Mouse (Mus musculus) neural tube, embryonic 11.5 days (tissue): ENCODE measurements around the gene Cry2. TPM values are rescaled to one million over a fixed set of nuclear protein-coding genes. Genes with fewer than 3 reads are reported as not detected.

Experiments
- ATAC-seq: fragments of 200-750 bp; cut with Nextera tagmentation; 2 replicates; pipeline ENCODE4 v1.8.0; 2017; ENCODE audit warnings: moderate number of reproducible peaks, mild to moderate bottlenecking, moderate TSS enrichment, moderate library complexity; ENCODE audit not compliant: insufficient read depth, low FRiP score, low TSS enrichment
- DNase-seq: peaks from one replicate; pipeline ENCODE4 v3.0.0-alpha.2; 2015; ENCODE audit warnings: low spot score
- H3K27ac ChIP-seq: fragments of 300-500 bp; sonication (generic); 2 replicates; pipeline ENCODE4 v1.5.1; 2014; ENCODE audit warnings: low read depth, mild to moderate bottlenecking, low read length
- H3K27me3 ChIP-seq: fragments of 300-500 bp; sonication (generic); 2 replicates; pipeline ENCODE4 v1.6.1; 2014; ENCODE audit warnings: mild to moderate bottlenecking, low read length, mixed read lengths; ENCODE audit not compliant: control insufficient read depth, insufficient read depth
- H3K36me3 ChIP-seq: fragments of 300-500 bp; sonication (generic); 2 replicates; pipeline ENCODE4 v1.6.1; 2014; ENCODE audit warnings: mild to moderate bottlenecking, low read length, moderate library complexity, mixed read lengths; ENCODE audit not compliant: control insufficient read depth, insufficient read depth
- H3K4me1 ChIP-seq: fragments of 300-500 bp; sonication (generic); 2 replicates; pipeline ENCODE4 v1.6.1; 2014; ENCODE audit warnings: low read length, mixed read lengths; ENCODE audit not compliant: control insufficient read depth, insufficient read depth
- H3K4me2 ChIP-seq: fragments of 300-500 bp; sonication (generic); 2 replicates; pipeline ENCODE4 v1.6.1; 2014; ENCODE audit warnings: low read depth, mild to moderate bottlenecking, moderate library complexity
- H3K4me3 ChIP-seq: fragments of 300-500 bp; sonication (generic); 2 replicates; pipeline ENCODE4 v1.5.1; 2014; ENCODE audit warnings: low read depth, low read length
- H3K9ac ChIP-seq: fragments of 300-500 bp; sonication (generic); 2 replicates; pipeline ENCODE4 v1.6.1; 2014; ENCODE audit warnings: mild to moderate bottlenecking, low read length
- H3K9me3 ChIP-seq: fragments of 300-500 bp; sonication (generic); 2 replicates; pipeline ENCODE4 v1.6.1; 2016; ENCODE audit warnings: low read length; ENCODE audit not compliant: control insufficient read depth
- WGBS: fragments of 180-500 bp; shearing (Covaris S2); extraction: QIAGEN DNeasy Blood & Tissue Kit; methylation state at CpG from one replicate; pipeline ENCODE4 v1.1.7; 2014; 5-methylcytosine and 5-hydroxymethylcytosine counted together
- polyA plus RNA-seq: library from polyadenylated mRNA; unstranded; fragments of >200 nt; fragmentation: Nextera tagmentation; extraction: Ambion mirVana; gene quantifications from 2 replicates; pipeline ENCODE4 v1.2.1, GENCODE M21; 2014

The Cry2 gene
- polyA plus RNA-seq, 1 experiment from 2014 or later, result 21.4 TPM

DNA sequence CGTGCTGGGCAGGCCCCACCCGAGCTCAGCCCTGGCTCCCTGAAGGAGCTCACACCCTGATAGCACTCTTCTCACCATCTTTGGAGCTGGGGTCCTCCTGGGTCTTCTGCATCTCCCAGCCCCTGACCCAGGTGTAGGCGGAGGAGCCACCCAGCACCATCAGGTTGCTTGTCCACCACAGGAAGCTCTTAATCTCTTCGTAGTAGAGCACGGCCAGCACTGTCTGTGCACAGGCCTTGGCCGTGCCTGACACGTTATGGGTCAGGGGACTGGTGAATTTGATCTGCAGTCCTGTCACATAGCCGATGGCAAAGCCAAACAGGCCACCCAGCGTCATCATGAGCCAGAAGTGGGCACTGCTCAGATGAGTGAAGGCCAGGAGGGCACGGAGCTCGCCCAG lies 20.3 kb upstream of the Cry2 start:
- ATAC-seq (no peak), DNase-seq (no peak)
- Histone ChIP-seq H3K4me2 (no peak overlapping the region), H3K36me3 (no peaks in the 10 kb centered on the region), H3K9me3 (no peaks in the 10 kb centered on the region), H3K4me3 (no peak overlapping the region), H3K27me3 (no peaks in the 10 kb centered on the region), H3K4me1 (peaks cover 8% of the 10 kb centered on the region), H3K9ac (no peak overlapping the region), H3K27ac (no peak overlapping the region)
- WGBS, result 92% methylated on average over 11 of the region's 11 CpGs

- H3K4me3 ChIP-seq, result no peak overlapping the region
- ATAC-seq (no peak), DNase-seq (no peak)
- H3K9me3 ChIP-seq, result no peaks in the 10 kb centered on the region
- 93% methylated on average over 3 of the region's 3 CpGs for WGBS
- no peak overlapping the region for H3K9ac ChIP-seq
- H3K4me2 ChIP-seq, result no peak overlapping the region
- H3K27ac ChIP-seq, result no peak overlapping the region
- H3K27me3 ChIP-seq, result no peaks in the 10 kb centered on the region
- no peaks in the 10 kb centered on the region for H3K4me1 ChIP-seq
- H3K36me3 ChIP-seq, result no peaks in the 10 kb centered on the region
These were observed 17.3 kb upstream of the Cry2 start for GRCm38 (mm10) chr2:92451126-92451525.

- no peaks in the 10 kb centered on the region for H3K36me3 ChIP-seq
These were observed 13.4 kb upstream of the Cry2 start for GRCm38 (mm10) chr2:92447121-92447740.

GRCm38 (mm10) chr2:92446656-92447055 lies 12.8 kb upstream of the Cry2 start:
- no peaks in the 10 kb centered on the region for H3K36me3 ChIP-seq
- ATAC-seq (no peak), DNase-seq (no peak)
- no peak overlapping the region for H3K27ac ChIP-seq
- H3K4me1 ChIP-seq, result no peaks in the 10 kb centered on the region
- H3K4me2 ChIP-seq, result no peak overlapping the region
- no peak overlapping the region for H3K9ac ChIP-seq
- 77% methylated on average over 8 of the region's 8 CpGs for WGBS
- H3K4me3 ChIP-seq, result no peak overlapping the region
- H3K27me3 ChIP-seq, result no peaks in the 10 kb centered on the region
- H3K9me3 ChIP-seq, result no peaks in the 10 kb centered on the region

More at GRCm38 (mm10) chr2:92447121-92447740, 13.4 kb upstream of the Cry2 start:
- Histone ChIP-seq H3K4me3 (no peak overlapping the region), H3K9ac (no peak overlapping the region), H3K9me3 (no peaks in the 10 kb centered on the region), H3K4me1 (no peaks in the 10 kb centered on the region), H3K27me3 (no peaks in the 10 kb centered on the region), H3K4me2 (no peak overlapping the region), H3K27ac (no peak overlapping the region)
- WGBS, result 59% methylated on average over 7 of the region's 7 CpGs
- ATAC-seq (no peak), DNase-seq (no peak)

GRCm38 (mm10) chr2:92445890-92446289 lies 12.0 kb upstream of the Cry2 start:
- no peaks in the 10 kb centered on the region for H3K27me3 ChIP-seq
- no peak for ATAC-seq
- H3K27ac ChIP-seq, result no peak overlapping the region
- 57% methylated on average over 9 of the region's 9 CpGs for WGBS
- DNase-seq, result no peak
- no peak overlapping the region for H3K4me3 ChIP-seq
- no peak overlapping the region for H3K9ac ChIP-seq
- no peaks in the 10 kb centered on the region for H3K36me3 ChIP-seq
- no peaks in the 10 kb centered on the region for H3K9me3 ChIP-seq
- no peaks in the 10 kb centered on the region for H3K4me1 ChIP-seq
- no peak overlapping the region for H3K4me2 ChIP-seq

DNA sequence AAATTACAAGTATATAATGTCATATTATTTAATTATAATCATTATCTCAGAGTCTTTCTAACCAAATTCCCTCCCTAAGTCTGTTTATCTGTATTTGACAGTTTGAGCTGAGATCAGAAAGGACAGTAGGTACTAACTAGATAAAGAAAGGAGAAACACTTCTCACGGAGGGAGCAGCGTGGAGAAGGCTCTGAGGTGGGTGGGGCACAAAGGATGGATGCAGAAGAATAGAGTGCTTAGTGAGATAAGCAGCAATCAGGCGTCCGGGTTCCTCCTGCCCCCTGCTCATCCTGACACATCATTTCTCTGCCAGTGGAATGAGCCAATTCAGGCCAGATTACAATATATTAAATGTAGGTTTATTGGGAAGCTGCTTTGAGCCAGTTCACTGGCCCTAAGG lies 10.5 kb upstream of the Cry2 start:
- no peak for ATAC-seq
- no peak overlapping the region for H3K4me3 ChIP-seq
- H3K27me3 ChIP-seq, result no peaks in the 10 kb centered on the region
- no peak overlapping the region for H3K4me2 ChIP-seq
- no peaks in the 10 kb centered on the region for H3K4me1 ChIP-seq
- no peak overlapping the region for H3K9ac ChIP-seq
- no peak for DNase-seq
- no peaks in the 10 kb centered on the region for H3K9me3 ChIP-seq
- H3K27ac ChIP-seq, result no peak overlapping the region
- 58% methylated on average over 4 of the region's 4 CpGs for WGBS
- H3K36me3 ChIP-seq, result no peaks in the 10 kb centered on the region

DNA sequence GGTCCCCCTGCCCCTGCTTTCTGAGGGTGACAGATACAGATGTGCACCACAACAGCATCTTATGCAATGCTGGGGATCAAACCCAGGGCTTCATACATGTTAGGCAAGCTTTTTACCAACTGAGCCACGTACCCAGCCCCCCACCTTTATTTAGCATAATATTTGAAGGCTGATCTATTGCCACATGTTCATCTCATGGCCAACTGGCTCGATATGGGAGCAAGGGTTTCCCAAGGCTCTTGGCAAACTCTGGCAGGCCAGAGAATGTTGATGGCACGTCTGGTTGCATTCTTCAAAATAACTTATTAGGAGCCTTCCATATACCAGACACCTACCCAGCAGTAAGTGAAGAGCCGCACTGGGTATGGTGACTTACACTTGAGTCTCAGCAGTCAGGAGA lies 9.5 kb upstream of the Cry2 start:
- no peaks in the 10 kb centered on the region for H3K36me3 ChIP-seq
- H3K9ac ChIP-seq, result no peak overlapping the region
- no peak for ATAC-seq
- H3K4me2 ChIP-seq, result no peak overlapping the region
- 86% methylated on average over 4 of the region's 4 CpGs for WGBS
- no peak overlapping the region for H3K27ac ChIP-seq
- H3K9me3 ChIP-seq, result no peaks in the 10 kb centered on the region
- no peaks in the 10 kb centered on the region for H3K27me3 ChIP-seq
- H3K4me1 ChIP-seq, result no peaks in the 10 kb centered on the region
- no peak for DNase-seq
- H3K4me3 ChIP-seq, result no peak overlapping the region

DNA sequence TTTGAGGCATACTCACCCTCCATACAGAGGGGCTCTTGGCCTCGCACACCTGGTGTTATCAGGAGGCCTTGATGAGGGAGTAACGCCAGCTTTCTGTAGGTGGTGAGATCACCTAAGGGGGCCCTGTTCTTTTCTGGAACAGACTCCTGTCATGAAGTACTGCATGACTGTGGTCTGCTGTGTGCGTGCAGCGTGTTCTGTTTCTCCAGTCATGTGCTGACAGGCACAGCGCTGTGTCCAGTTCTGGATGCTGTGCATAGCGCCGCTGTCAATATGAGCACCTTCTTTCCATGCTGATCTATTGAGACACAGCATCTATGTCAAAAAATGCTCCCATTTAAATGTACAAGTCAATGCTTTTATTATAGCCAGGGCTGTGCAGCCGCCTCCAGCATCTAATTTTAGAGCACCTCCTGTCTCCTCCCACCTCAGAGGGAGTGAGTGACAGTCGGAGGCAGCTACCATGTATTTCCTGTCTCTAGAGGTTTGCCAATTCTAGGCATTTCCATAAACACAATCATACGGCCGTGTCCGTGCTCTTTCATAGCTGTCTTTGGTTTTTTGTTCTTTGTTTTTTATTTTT lies 8.7 kb upstream of the Cry2 start:
- H3K27ac ChIP-seq, result no peak overlapping the region
- ATAC-seq, result no peak
- 86% methylated on average over 12 of the region's 12 CpGs for WGBS
- H3K9ac ChIP-seq, result no peak overlapping the region
- no peaks in the 10 kb centered on the region for H3K27me3 ChIP-seq
- no peaks in the 10 kb centered on the region for H3K9me3 ChIP-seq
- H3K4me2 ChIP-seq, result no peak overlapping the region
- no peaks in the 10 kb centered on the region for H3K4me1 ChIP-seq
- no peak for DNase-seq
- no peaks in the 10 kb centered on the region for H3K36me3 ChIP-seq
- H3K4me3 ChIP-seq, result no peak overlapping the region

DNA sequence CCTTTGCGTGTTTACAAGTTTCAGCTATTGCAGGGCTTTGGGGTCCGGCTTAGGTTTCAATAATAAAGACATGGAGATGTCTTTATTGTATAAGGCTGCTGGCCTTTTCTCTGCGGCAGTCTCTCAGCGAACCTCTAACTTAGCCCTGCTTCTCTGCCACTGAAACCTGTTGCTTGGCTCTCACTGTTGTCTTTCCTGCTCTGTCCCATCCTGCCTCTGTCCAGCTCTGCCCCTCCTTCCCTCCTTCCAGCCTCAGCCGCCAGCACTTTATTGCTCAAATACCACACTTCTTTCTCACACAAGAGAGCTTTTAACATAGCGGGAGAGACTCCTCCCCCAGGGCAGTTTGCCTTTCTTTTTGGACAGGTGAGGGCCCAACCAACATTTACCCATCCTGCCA lies 6.6 kb upstream of the Cry2 start:
- WGBS, result 51% methylated on average over 6 of the region's 6 CpGs
- Histone ChIP-seq H3K4me2 (no peak overlapping the region), H3K4me1 (no peaks in the 10 kb centered on the region), H3K9me3 (no peaks in the 10 kb centered on the region), H3K9ac (no peak overlapping the region), H3K27ac (no peak overlapping the region), H3K4me3 (no peak overlapping the region), H3K27me3 (no peaks in the 10 kb centered on the region), H3K36me3 (no peaks in the 10 kb centered on the region)
- no peak for ATAC-seq
- DNase-seq, result no peak
